Mouse (Mus musculus): ENCODE measurements around the gene Gpatch1. TPM values are rescaled to one million over a fixed set of nuclear protein-coding genes. Genes with fewer than 3 reads are reported as not detected.

Gpatch1 gene
- polyA plus RNA-seq, 1 experiment: 22.2 TPM

DNA sequence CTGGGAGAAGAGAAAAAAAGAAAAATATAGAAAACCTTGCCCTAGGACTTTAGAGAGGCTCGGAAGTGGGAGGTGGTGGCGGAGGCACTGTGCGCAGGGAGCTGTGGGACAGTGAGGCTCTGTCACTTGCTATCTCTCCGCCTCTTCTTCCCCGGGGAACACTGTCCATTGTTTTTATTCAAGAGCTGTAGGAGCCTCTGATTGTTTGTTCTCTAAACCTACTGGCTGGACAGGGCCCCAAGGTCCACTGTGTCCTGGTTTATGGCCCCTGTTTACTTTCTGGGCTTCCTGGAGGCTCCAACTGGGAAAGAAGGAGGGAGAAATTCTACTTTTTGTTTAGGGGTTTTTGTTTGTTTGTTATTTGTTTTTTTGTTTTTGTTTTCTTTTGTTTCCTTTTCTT is 22.0 kb upstream of the Gpatch1 start:
- no peak for TF ChIP-seq GATA1 (IDR thresholded peaks at IDR 0.05; ENCODE audit: low read length)

- no peak for TF ChIP-seq GATA1 (IDR thresholded peaks at IDR 0.05; ENCODE audit: low read length)
These were observed 16.6 kb upstream of the Gpatch1 start for GRCm38 (mm10) chr7:35334527-35335452.

- TF ChIP-seq GATA1 (IDR thresholded peaks at IDR 0.05; ENCODE audit: low read length): no peak
These were observed 15.7 kb upstream of the Gpatch1 start, which contains the start of gene Rhpn2 for GRCm38 (mm10) chr7:35333692-35334526. Rhpn2 (plus strand) TSS chr7:35334170.

- no peak for TF ChIP-seq GATA1 (IDR thresholded peaks at IDR 0.05; ENCODE audit: low read length)
These were observed 15.0 kb upstream of the Gpatch1 start for GRCm38 (mm10) chr7:35333231-35333651.

GRCm38 (mm10) chr7:35331590-35331989 is 13.3 kb upstream of the Gpatch1 start:
- TF ChIP-seq GATA1 (IDR thresholded peaks at IDR 0.05; ENCODE audit: low read length): no peak

DNA sequence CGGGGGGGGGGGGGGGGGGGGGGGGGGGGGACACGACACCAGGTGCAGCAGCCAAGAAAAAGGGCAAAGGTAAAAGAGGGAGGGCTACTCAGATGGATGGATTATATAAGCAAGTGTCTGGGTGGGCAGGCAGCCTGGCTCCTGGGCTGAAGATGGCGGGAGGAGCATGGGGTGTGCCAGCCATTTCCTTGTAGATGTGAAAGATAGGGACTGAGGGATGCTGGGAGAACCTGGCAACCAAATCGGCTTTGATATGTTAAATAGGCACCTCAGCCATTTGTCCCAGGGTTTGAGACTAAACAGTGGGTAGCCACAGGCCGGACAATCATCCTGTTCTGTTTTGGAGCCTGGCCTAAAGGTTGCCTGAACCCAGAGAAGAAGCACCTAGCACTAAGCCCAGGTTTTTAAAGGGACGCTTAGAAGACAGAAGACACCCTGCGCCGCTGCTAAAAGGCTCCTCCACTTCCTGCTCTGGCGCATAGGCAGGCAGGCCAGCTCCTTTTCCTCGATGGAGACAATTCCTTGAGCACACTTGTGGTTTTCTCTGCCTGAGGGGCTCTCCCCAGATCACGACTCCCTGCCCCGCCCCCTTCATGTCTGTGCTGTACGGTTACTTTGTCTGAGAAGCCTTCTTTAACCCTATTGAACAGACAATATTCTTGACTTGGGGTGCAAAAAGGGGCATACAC is 4.6 kb upstream of the Gpatch1 start:
- no peak for TF ChIP-seq GATA1 (IDR thresholded peaks at IDR 0.05; ENCODE audit: low read length)

GRCm38 (mm10) chr7:35322161-35322560 is 3.9 kb upstream of the Gpatch1 start:
- no peak for TF ChIP-seq GATA1 (IDR thresholded peaks at IDR 0.05; ENCODE audit: low read length)

DNA sequence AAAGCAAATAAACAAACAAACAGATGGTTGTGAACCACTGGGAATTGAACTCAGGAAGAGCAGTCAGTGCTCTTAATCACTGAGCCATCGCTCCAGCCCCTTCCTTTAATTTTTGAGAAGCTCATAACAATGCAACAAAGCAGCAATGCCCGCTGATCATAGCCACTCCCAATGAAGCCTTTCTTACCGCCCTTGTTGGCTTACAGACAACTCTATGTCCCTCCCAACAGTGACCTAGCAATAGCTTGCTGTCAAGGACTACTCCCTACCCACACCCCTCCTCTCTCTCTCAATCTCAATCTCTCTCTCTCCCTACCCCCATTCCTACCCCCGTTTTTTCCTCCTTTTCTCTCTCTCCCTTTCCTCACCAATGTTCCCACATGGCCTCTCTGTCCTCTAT is 1.5 kb upstream of the Gpatch1 start:
- TF ChIP-seq GATA1 (IDR thresholded peaks at IDR 0.05; ENCODE audit: low read length): no peak

DNA sequence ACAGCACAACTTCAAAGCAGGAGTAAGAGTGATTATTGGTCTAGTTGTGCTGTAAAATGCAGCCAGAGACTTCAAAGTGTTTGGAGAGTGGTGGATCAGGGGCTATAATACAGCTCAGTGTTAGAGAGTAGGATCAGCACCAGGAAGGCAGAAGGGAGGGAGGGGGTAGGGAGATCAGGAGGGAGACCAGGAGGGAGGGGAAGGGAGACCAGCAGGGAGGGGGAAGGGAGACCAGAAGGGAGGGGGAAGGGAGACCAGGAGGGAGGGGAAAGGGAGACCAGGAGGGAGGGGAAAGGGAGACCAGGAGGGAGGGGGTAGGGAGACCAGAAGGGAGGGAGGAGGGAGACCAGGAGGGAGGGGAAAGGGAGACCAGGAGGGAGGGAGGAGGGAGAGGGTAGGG is 4.1 kb downstream of the Gpatch1 start:
- TF ChIP-seq GATA1 (IDR thresholded peaks at IDR 0.05; ENCODE audit: low read length): no peak

DNA sequence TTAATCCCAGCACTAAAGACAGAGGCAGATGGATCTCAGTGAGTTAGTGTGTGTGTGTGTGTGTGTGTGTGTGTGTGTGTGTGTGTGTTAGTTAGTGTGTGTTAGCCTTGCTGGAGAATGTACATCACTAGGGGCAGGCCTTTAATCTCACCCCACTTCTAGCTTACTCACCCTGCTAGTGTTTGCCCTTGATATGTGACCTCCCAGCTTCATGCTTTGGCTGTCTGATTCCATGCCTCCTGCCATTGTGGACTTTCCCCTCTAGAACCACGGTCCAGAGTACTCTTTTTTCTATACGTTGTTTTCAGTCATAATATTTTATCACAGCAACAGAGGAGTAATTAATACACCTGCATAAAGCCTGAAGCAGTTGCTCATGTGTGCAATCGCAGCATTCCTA is 7.0 kb downstream of the Gpatch1 start:
- no peak for TF ChIP-seq GATA1 (IDR thresholded peaks at IDR 0.05; ENCODE audit: low read length)

DNA sequence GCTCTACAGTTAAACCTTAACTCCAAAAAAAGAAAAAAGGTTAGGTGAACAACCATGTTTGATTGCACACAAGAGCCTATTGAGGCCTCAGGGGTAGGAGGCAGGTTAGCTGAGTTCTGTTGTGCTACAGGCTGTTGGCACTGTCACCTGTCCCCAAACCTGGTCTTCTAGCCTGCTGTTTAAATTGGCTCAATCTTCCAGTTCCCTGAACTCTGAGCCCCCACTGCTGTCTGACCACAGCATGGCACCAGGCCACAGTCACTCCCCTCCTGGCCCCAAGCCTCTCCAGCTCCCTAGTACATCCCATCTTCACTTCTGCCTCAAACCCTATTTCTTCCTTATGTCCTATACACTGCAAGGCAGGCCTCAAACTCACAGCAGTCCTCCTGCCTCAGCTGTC is 17.4 kb downstream of the Gpatch1 start:
- TF ChIP-seq GATA1 (IDR thresholded peaks at IDR 0.05; ENCODE audit: low read length): no peak

GRCm38 (mm10) chr7:35299656-35300055 is 18.6 kb downstream of the Gpatch1 start:
- TF ChIP-seq GATA1 (IDR thresholded peaks at IDR 0.05; ENCODE audit: low read length): no peak

DNA sequence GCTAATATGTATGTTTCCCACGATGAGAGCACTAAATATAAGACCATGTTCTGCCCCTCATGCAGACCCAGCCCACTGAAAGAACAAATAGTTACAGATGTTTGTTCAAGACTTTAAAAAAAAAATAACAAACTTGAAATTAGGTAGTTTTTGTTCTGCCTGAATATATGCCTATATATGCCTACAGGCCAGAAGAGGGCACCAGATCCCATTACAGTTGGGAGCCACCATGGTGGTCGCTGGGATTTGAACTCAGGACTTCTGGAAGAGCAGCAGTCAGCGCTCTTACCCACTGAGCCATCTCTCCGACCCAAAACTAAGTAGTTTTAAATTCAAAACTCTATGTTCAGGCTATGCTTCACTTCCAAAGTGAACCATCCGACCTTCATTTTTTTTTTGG is 20.4 kb downstream of the Gpatch1 start:
- TF ChIP-seq GATA1 (IDR thresholded peaks at IDR 0.05; ENCODE audit: low read length): no peak

DNA sequence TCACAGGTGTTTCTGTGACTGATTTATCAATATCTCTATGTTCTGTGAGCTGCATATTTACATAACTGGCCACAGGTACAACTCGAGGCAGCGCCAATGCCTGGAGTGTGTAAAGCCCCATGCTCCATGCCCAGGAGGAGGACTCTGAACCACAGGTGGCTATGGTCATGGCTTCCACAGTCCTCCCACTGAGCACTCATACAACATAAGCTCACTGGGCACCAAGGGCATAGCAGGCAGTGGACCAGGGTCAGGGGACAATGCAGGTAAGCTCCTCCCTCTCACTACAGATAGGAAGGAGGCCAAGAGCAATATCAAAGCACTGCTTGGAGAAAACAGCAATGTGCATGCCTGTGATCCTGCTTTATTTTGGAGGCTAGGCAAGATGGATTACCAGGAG is 22.6 kb downstream of the Gpatch1 start:
- no peak for TF ChIP-seq GATA1 (IDR thresholded peaks at IDR 0.05; ENCODE audit: low read length)

DNA sequence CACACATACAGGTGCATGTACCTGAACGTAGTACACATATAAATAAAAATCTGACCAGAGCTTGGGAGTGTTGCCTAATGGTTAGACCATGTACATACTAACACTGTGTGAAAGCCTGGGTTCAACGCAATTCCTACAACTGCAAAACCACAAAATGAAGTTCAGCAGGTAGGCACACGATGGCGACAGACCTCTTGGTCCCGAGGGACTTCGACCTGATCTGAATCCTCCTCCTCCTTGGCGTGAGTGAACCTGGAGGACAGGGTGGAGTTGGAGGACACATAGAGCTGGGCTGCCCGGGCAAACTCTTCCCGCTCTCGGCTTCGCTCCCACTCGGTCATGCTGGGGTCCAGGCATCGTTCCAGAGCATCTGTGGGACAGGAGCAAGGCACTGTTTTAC is 24.8 kb downstream of the Gpatch1 start:
- no peak for TF ChIP-seq GATA1 (IDR thresholded peaks at IDR 0.05; ENCODE audit: low read length)

GRCm38 (mm10) chr7:35278933-35279332 is 39.3 kb downstream of the Gpatch1 start:
- no peak for TF ChIP-seq GATA1 (IDR thresholded peaks at IDR 0.05; ENCODE audit: low read length)
